In the genomic region with DNA sequence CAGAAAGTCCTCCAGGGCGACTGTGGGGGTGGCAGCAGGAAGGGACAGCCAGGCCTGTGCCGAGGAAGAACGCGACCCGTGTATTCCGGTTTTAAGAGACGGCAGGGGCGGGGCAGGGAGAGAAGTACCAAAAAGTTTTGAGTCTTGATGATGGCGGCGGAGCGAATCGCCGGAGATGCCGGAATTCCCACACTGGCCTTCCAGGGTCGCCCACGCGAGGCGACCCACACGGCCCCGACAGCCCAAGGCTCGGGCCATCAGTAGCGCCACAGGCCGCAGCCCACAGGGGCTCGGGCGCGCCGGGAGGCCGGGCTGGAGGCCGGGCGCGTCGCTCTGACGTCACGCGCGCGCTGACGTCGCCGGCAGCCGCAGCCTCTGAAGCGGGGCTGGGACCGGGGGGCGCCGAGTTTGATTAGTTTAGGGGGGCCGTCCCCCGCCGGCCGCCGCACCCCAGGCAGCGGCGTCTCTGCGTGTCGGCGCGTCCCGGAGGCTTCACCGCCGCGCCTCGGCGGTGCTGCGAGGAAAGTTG, we compare ENCODE assay signal across 8 mouse cellular contexts. TPM values are rescaled to one million over a fixed set of nuclear protein-coding genes. Genes with fewer than 3 reads are reported as not detected.
A peak's percentile ranks its signal among the peaks of the same experiment; 100 is the strongest.
DNase-seq lines count a peak whose midpoint lies in the region; ATAC-seq and TF ChIP-seq lines count a peak whose summit lies in the region.

Gene Clasp2 (plus strand): TSS at position 366 of the 529 bp plus-strand sequence.

- no peaks in the 10 kb centered on the region for H3K27me3 ChIP-seq in lung, embryonic 16.5 days (ENCODE audit: control insufficient read depth, insufficient read depth, low read depth, low read length)
- no peaks in the 10 kb centered on the region for H3K27me3 ChIP-seq in thymus, adult 2 months (ENCODE audit: control insufficient read depth, insufficient read depth, low read length)

- H3K9me3 ChIP-seq in lung, embryonic 16.5 days (ENCODE audit: control insufficient read depth, low read length) = no peaks in the 10 kb centered on the region

- H3K4me2 ChIP-seq in lung, embryonic 16.5 days (ENCODE audit: low read depth, low read length) = peak within 1 kb of the TSS; percentile 98

- TF ChIP-seq POLR2A in thymus, adult 2 months (IDR thresholded peaks at IDR 0.05; ENCODE audit: control insufficient read depth, extremely low read depth, insufficient read depth, low read length, poor library complexity) = peak; percentile 84

- H3K27ac ChIP-seq in lung, embryonic 16.5 days (ENCODE audit: low read length) = peak within 1 kb of the TSS; percentile 83
- H3K27ac ChIP-seq in thymus, adult 2 months (ENCODE audit: control insufficient read depth, insufficient read depth, low read length) = peak within 1 kb of the TSS; percentile 76

- H3K4me3 ChIP-seq in lung, embryonic 16.5 days (ENCODE audit: low read length) = peak within 1 kb of the TSS; percentile 97
- H3K4me3 ChIP-seq in thymus, adult 2 months (ENCODE audit: control insufficient read depth, insufficient read depth, low read length) = peak within 1 kb of the TSS; percentile 93

- DNase-seq in MN1 (ENCODE audit: low spot score) = peak; percentile 81
- peak; percentile 47 for DNase-seq in cerebellum, adult 8-10 months
- DNase-seq in layer of hippocampus, adult 9-10 months (ENCODE audit: low spot score) = peak; percentile 41
- DNase-seq in ovary, adult 18-20 months (ENCODE audit: low spot score) = peak; percentile 65
- peak; percentile 79 for DNase-seq in thymus, adult 2 months

- peaks cover 10% of the 10 kb centered on the region for H3K4me1 ChIP-seq in lung, embryonic 16.5 days (replicated peaks; ENCODE audit: control insufficient read depth, insufficient read depth, low read length)
- peaks cover 11% of the 10 kb centered on the region for H3K4me1 ChIP-seq in thymus, adult 2 months (replicated peaks; ENCODE audit: control insufficient read depth, insufficient read depth, low read length)

- H3K9ac ChIP-seq in lung, embryonic 16.5 days (ENCODE audit: low read length) = peak within 1 kb of the TSS; percentile 88

- ATAC-seq in frontal cortex, adult (ENCODE audit: low TSS enrichment) = peak; percentile 95
- peak; percentile 72 to 77 for ATAC-seq in hematopoietic stem cell, adult 5-6 weeks (replicated peaks in 1 of 2; ENCODE audit: insufficient read depth in 1 of 2, low FRiP score in 2 of 2, low TSS enrichment in 1 of 2, low read depth in 1 of 2, poor library complexity in 2 of 2, severe bottlenecking in 2 of 2)
- ATAC-seq in lung, embryonic 16.5 days (ENCODE audit: low read depth) = peak; percentile 98

- no peaks in the 10 kb centered on the region for H3K36me3 ChIP-seq in lung, embryonic 16.5 days (ENCODE audit: control insufficient read depth, insufficient read depth, low read length)
- H3K36me3 ChIP-seq in thymus, adult 2 months (ENCODE audit: control insufficient read depth, insufficient read depth, low read length) = no peaks in the 10 kb centered on the region

- peak; percentile 53; the same call in 1 of the 2 replicates for TF ChIP-seq CTCF in thymus, adult 2 months (IDR thresholded peaks at IDR 0.05; ENCODE audit: borderline replicate concordance, control insufficient read depth, extremely low read depth, insufficient read depth, low read length, poor library complexity)

- WGBS in lung, embryonic 16.5 days = under 1% methylated on average over 53 of the region's 63 CpGs
- WGBS in thymus, adult 2 months = under 1% methylated on average over 62 of the region's 63 CpGs

RNA-seq across cellular contexts. Expression of gene Clasp2, which starts in this region (rescaled TPM):
- 37.7 and 53.3 TPM in 2 replicates for total RNA-seq in hematopoietic stem cell, adult 5-6 weeks (2017)
- 23.0 and 24.4 TPM in 2 replicates for polyA plus RNA-seq in lung, embryonic 16.5 days (2015; fragmentation: Nextera tagmentation; extraction: Ambion mirVana)
- 12.6 and 17.7 TPM in 2 replicates for polyA plus RNA-seq in thymus, adult 2 months (2012; rRNA removed)

Comparison
In these comparisons a context has a peak if more than half of its experiments do, and no peak if none do; other contexts are left out.
1. Peak in every context shown above with its lines: DNase-seq, ATAC-seq, H3K4me3 ChIP-seq and H3K27ac ChIP-seq.